ENCODE assay signal across 11 mouse cellular contexts in genomic region chr5:138932460-138933432, GRCm38 (mm10).
DNase-seq lines count a peak whose midpoint lies in the region; ATAC-seq and TF ChIP-seq lines count a peak whose summit lies in the region.
"Had no signal": no experiment of that assay in that cellular context is flagged by ENCODE, and none has a peak within 500 bp of the region (broad histone marks: within the 10 kb centered on the region; RNA-seq: fewer than 3 reads in every experiment).

No protein-coding gene starts in this region.

- intact Hi-C loops in gastrocnemius, postnatal 36 days (cut with DNase I): loop anchor here (5.0 kb wide), 2 partner anchors 60 to 75 kb away; no protein-coding TSS in a partner anchor

- H3K4me2 ChIP-seq in hindbrain, embryonic 13.5 days: 0 out of 2 replicates have a peak overlapping the region, but pooled peaks have one; percentile 9
- peak overlapping the region; percentile 30 for H3K4me2 ChIP-seq in limb, embryonic 13.5 days (replicated peaks)
- H3K4me2 ChIP-seq: liver, embryonic 11.5 days had no signal

- H3K27ac ChIP-seq in embryonic facial prominence, embryonic 10.5 days (replicated peaks): peak overlapping the region; percentile 76
- H3K27ac ChIP-seq in hindbrain, embryonic 13.5 days: no peak overlapping the region
- no peak overlapping the region for H3K27ac ChIP-seq in limb, embryonic 13.5 days

- WGBS in embryonic facial prominence, embryonic 10.5 days: 7% methylated on average over 18 of the region's 18 CpGs
- WGBS in hindbrain, embryonic 13.5 days: 8% methylated on average over 18 of the region's 18 CpGs
- 9% methylated on average over 18 of the region's 18 CpGs for WGBS in limb, embryonic 13.5 days

- H3K4me1 ChIP-seq in embryonic facial prominence, embryonic 10.5 days: peaks cover 42% of the 10 kb centered on the region
- peaks cover 37% of the 10 kb centered on the region for H3K4me1 ChIP-seq in hindbrain, embryonic 13.5 days (replicated peaks)
- H3K4me1 ChIP-seq in limb, embryonic 13.5 days: peaks cover 35% of the 10 kb centered on the region

- no peak for ATAC-seq in hindbrain, embryonic 13.5 days (ENCODE audit: low FRiP score)
- no peak for ATAC-seq in limb, embryonic 13.5 days (ENCODE audit: low FRiP score, low read depth)

- no peaks in the 10 kb centered on the region for H3K36me3 ChIP-seq in embryonic facial prominence, embryonic 10.5 days (replicated peaks)
- no peaks in the 10 kb centered on the region for H3K36me3 ChIP-seq in hindbrain, embryonic 13.5 days
- no peaks in the 10 kb centered on the region for H3K36me3 ChIP-seq in limb, embryonic 13.5 days

- no peak for TF ChIP-seq CTCF in brain, embryonic 14.5 days (IDR thresholded peaks at IDR 0.05; ENCODE audit: borderline replicate concordance, extremely low read depth, insufficient read depth, insufficient read length)

- no peaks in the 10 kb centered on the region for H3K9me3 ChIP-seq in embryonic facial prominence, embryonic 10.5 days
- no peaks in the 10 kb centered on the region for H3K9me3 ChIP-seq in hindbrain, embryonic 13.5 days
- H3K9me3 ChIP-seq in limb, embryonic 13.5 days: no peaks in the 10 kb centered on the region

- DNase-seq in brain, embryonic 14.5 days (ENCODE audit: low read depth): peak; percentile 65
- peak; percentile 56 for DNase-seq in embryonic facial prominence, embryonic 10.5 days (ENCODE audit: low spot score)
- DNase-seq in frontal cortex, postnatal 25 days (ENCODE audit: low spot score in 2 of 2): no peak
- no peak for DNase-seq in cerebellum, adult 18-20 months
- no peak for DNase-seq in gastrocnemius, postnatal 36 days
- DNase-seq in thymus, postnatal 25 days: no peak
- DNase-seq: adrenal gland, postnatal 14 days; heart, adult 11 months had no signal

- H3K9ac ChIP-seq in hindbrain, embryonic 13.5 days: peak overlapping the region; percentile 10; the same call in 1 of the 2 replicates
- peak overlapping the region; percentile 48; the same call in 1 of the 2 replicates for H3K9ac ChIP-seq in limb, embryonic 13.5 days

- peak overlapping the region; percentile 38 for H3K4me3 ChIP-seq in embryonic facial prominence, embryonic 10.5 days
- H3K4me3 ChIP-seq in hindbrain, embryonic 13.5 days: no peak overlapping the region
- H3K4me3 ChIP-seq in limb, embryonic 13.5 days: no peak overlapping the region

- TF ChIP-seq POLR2A in brain, embryonic 14.5 days (IDR thresholded peaks at IDR 0.05; ENCODE audit: borderline replicate concordance, extremely low read depth, insufficient read depth, insufficient read length, poor library complexity, severe bottlenecking): no peak

- peaks cover 48% of the 10 kb centered on the region for H3K27me3 ChIP-seq in embryonic facial prominence, embryonic 10.5 days (replicated peaks; ENCODE audit: low read depth, poor library complexity, severe bottlenecking)
- peaks cover 21% of the 10 kb centered on the region for H3K27me3 ChIP-seq in hindbrain, embryonic 13.5 days
- 0 out of 2 replicates have a peak, but pooled peaks cover 3% of the 10 kb centered on the region for H3K27me3 ChIP-seq in limb, embryonic 13.5 days

Comparison
In these comparisons a context has a peak if more than half of its experiments do, and no peak if none do; other contexts are left out.
1. DNase-seq: peak in brain, embryonic 14.5 days (single experiment) and embryonic facial prominence, embryonic 10.5 days (single experiment); none in frontal cortex, postnatal 25 days (0 of 2), cerebellum, adult 18-20 months (0 of 2), gastrocnemius, postnatal 36 days (0 of 2) and thymus, postnatal 25 days (single experiment).